Mouse (Mus musculus) T-helper 1 cell (primary cell): ENCODE measurements around the gene Smad5.

Experiments used
- in situ Hi-C: fragments of 300-600 bp; cut with MboI, MseI; formaldehyde crosslinking; loops from one replicate; pipeline ENCODE4 v1.15.1; 2025; ENCODE audit warnings: high pct_unique_total_duplicates

Gene Smad5

DNA sequence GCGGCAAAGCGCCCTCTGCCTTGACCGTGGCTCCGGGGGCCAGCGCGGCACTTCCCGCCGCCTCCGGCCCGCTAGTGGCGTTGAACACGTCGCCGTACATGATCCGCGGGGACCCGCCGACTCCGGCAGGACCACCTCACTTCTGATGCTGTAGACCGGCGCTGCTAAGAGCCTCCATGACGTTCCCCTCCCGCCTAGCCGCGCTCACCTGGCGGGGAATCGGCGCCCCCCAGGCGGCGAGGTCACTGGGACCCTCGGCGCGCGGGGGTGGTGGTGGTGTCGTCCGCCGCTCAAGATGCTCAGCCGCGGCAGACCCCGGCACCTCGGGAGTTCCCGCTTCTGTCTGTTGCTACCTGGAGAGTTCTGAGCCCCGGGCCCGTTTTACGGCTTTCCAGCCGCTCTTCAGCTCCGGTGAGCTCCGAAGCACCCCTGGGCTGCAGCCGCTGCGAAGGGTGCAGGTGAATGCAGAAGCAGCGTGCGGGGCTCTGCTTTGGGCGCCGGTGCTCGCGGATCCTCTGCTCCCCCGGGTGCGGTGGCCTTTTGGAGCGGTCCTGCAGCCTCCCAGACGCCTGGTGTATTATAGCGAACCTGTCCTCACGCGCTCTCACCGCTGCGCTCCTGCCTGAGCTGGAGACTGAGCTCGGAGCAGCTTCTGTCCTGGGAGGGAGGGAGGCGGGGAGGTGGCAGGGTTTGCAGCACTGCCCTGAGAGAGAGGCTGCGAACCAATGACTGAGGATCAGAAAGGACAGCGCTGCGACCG lies 50.6 kb downstream of the Smad5 start, which contains the start of gene Gm45623:
Gene Gm45623, minus strand, starts transcription at position 636 of the 760 bp plus-strand sequence.
- in situ Hi-C loops = no loop called here

GRCm38 (mm10) chr13:56755871-56756270 lies 53.1 kb downstream of the Smad5 start:
- in situ Hi-C loops = no loop called here

GRCm38 (mm10) chr13:56757201-56757600 lies 54.4 kb downstream of the Smad5 start:
- in situ Hi-C loops = no loop called here

- in situ Hi-C loops = no loop called here
These were observed 55.7 kb downstream of the Smad5 start for GRCm38 (mm10) chr13:56758492-56758891.

DNA sequence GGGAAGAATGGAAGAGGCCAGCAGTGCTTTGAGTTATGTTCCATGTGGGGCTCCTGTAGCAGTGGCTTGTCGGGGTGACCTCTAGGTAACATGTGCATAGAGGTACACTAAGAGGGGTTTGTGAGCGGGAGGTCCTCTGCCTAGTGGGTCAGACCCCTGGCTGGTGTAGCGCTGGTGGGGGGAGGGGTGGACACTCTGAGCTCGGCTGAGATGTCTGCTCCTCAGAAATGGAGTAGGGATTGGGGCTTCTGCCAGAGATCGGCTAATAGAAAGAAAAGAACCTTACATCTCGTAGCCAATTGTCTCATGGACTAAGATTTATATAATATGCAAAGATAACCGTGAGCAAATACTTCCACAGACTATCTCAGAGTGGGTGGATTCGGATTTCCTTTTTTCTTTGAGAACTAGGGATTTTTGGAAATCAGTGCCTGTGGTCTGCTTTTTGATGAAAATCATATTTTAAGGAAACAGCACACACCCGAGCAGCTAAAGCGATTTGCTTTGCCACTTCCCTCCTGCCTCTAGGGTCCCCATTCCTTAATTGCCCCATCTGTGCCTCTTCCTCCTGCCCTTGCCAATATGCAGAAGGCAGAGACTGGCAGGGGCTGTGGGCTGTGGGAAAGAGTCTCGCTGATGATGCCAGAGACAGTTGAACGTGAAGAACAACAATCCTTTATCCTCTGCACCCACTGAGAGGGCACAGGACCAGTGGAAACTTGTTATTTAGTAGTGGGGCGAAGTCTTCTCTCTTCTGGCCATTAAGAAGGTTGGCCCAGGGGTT lies 59.8 kb downstream of the Smad5 start:
- in situ Hi-C loops = no loop called here

DNA sequence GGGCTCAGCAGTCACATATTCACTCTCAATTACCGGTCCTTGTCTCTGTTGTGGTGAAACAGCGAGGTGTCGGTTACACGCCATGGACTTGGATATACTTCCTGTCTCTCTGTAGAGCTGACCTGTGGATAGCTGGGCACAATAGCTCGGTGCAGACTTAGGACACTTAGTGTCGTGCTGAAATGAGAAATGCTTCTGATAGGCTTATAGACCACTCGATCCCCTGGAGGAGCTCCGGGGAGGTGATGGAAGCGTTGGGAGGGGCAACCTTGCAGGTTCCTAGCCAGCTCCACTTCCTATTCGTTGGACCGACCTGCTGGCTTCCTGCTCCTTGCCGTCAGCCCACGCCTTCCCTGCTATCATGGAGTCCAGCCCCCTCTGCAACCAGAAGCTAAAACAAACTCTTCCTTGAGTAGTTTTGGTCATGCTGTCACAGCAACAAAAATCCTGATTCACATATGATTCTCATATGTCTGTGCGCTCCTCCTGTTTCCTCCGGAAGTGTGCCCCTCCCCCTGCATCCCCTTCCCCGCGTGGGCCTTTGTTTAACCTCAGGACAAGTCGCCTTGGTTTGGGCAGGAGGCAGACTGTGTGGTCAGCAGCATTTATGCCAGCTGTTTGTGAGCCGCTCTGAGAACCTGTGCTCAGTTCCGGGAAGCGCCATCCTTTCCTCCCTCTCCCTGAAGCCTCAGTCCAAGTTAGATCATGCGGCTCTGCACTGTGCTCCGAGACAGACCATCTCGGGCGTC lies 62.6 kb downstream of the Smad5 start:
- in situ Hi-C loops = no loop called here

- in situ Hi-C loops = no loop called here
These were observed 63.4 kb downstream of the Smad5 start for GRCm38 (mm10) chr13:56766211-56766610.

DNA sequence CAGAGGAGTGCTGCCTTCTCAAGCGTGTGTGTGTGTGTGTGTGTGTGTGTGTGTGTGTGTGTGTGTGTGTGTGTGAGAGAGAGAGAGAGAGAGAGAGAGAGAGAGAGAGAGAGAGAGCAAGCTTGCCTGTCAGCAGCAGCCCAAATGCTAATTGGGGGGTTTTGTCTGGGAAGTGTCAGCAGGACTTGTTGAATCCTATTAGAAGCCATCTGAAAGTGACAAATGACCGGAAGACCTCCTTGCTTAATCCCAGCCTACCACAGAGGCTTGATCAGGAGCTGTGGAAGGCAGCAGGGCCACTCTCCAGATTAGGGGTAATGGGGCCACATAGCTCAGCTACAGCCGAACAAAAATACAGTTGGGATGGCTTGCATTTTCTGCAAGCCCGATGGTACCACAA lies 66.6 kb downstream of the Smad5 start:
- in situ Hi-C loops = no loop called here

DNA sequence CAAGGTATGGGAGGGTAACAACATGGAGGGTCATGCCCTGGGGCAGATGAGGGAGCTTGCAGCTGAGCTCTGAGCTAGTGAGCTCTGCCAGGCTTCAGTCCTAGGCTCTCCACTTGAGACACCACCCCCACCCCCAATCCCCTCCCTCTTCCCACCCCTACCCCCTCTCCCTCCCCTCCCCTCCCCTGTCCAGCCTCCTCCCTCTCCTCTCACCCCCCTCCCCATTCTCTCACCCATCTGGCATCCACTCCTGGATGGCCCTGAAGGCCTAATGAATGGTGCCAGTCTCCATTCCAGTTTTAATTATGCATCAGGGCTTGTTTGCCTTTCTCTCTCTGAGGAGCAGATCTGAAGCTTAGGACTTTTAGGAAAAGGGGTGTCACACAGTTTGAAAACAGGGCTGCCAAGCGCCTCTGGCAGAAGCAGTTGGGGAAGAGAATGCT lies 67.3 kb downstream of the Smad5 start:
- in situ Hi-C loops = no loop called here

GRCm38 (mm10) chr13:56770786-56771185 lies 68.0 kb downstream of the Smad5 start:
- in situ Hi-C loops = no loop called here

GRCm38 (mm10) chr13:56772592-56772991 lies 69.8 kb downstream of the Smad5 start:
- in situ Hi-C loops = no loop called here

GRCm38 (mm10) chr13:56773262-56773870 lies 70.6 kb downstream of the Smad5 start:
- in situ Hi-C loops = no loop called here

DNA sequence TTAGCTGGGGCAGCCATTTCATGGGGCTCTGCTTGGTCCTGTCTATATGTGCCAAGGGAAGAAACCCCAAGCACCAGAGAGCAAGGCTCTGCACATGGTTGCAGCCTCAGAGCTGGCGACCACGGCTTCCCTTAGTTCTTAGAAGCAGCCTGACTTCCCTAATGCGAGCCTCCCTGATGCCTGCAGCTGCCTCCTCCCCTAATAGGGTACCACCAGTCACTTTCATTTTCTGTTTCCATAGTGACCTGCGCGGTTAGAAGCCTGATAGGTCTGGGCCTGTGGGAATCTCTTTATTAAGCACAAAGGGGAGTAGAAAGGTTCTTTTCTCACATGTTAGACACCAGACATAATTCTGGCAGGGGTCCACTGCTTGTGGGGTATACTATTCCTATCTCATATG lies 71.5 kb downstream of the Smad5 start:
- in situ Hi-C loops = no loop called here

DNA sequence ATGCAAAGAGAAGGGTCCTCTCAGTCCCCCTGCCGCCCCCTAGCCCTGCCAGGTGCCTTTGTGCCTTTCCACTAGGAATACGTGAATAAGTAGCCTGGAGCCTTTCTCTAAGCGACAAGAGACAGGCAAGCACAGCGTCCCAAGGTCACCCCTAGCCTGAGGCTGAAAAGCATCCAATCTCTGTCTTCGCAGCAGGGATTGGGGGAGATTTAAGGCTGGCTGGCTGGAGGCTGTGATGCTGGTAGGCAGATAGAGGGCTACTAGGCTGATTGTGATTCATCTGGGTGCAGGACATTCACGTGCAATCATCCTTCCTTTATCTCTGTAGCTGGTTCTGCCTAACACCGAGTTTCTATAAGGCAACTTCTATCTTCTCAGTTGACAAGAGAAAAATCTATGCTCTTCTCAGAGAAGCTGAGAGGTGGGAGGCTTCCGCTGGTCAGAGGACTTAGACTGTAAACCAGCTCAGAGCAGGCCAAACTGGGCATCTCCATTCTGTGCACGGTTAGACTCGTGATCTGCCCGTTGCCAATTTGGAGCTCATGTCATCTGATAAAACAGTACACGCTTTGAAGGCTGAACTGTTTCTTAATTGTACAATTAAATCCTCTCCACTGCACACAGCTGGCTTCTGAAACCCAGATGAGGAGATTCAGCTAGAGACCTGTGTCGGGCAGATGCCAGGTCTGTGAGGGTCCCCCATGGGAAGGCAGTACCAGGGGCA lies 78.1 kb downstream of the Smad5 start:
- in situ Hi-C loops = no loop called here

DNA sequence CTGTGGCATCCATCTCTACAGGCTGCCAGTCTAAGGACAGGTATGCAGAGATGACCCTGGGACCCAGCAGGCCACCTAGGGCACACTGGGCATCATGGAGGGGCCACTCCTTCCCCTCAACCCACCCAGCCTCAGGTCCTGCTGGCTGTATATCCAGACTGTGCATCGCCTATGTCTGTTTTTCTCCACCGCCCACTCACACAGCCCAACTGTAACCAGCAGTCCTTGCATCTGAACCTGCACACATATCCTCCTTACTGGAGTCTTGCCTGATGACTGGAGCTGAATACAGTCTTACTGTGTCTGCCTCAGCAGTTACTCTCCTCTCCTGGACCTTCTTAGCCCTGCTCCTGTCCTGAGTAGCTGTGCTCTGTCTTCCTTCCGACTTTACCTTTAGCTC lies 78.9 kb downstream of the Smad5 start:
- in situ Hi-C loops = no loop called here

DNA sequence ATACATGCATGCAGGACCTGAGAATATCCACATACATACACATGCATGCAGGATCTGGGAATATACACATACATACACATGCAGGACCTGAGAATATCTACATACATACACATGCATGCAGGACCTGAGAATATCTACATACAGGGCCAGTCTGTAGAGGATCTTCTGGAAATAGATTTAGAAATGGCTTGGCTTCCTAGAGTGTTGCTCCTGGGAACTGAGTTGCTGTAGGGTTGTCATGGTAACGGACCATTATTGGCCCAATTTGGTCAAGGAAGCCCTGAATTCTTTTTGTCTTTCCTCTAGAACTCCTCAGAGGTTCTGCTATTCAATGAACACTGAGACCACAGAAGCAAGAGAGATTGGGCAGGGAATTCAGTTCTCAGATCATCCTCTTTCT lies 79.8 kb downstream of the Smad5 start:
- in situ Hi-C loops = no loop called here

DNA sequence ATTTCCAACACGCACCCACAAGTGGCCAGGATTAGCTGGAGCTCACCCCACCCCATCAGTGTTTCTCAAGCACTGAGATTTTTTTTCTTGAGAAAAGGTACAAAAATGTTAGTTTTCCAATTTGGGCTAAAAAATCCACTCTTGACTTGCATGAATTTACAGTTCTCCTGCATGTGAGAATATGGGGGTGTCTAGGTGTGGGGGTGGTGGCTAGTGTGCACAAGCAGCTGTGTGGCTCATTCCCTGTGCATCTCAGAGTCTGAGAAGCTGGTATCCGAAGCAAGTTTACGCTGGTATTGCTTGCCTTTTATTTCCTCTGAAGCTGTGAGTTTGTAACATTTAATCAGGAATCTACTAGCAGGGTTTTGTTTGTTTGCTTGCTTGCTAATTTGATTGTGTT lies 87.9 kb downstream of the Smad5 start:
- in situ Hi-C loops = no loop called here
